Mouse (Mus musculus): ENCODE data around the gene Trmt2b. TPM values are rescaled to one million over a fixed set of nuclear protein-coding genes. Genes with fewer than 3 reads are reported as not detected.

The Trmt2b gene
- polyA plus RNA-seq, 1 experiment from 2014 or later = 8.2 TPM

DNA sequence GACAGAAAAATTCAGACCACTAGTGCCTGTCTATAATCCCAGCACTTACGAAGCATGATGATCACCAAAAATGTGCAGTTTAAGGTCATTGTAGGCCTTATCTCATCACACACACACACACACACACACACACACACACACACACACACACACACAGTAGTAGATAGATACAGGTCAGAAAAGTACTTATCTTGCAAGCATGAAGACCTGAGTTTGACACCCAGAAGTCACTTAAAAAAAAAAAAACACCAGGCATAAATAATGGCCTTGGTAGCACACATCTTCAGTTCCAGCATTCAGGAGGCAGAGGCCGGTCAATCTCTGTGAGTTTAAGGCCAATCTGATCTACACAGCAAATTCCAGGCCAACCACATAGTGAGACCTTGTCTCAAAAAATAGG is 10.5 kb upstream of the Trmt2b start:
- no peak overlapping the region for H3K4me2 ChIP-seq
- H3K27ac ChIP-seq (replicated peaks) = no peak overlapping the region
- no peak overlapping the region for H3K4me3 ChIP-seq (replicated peaks)
- H3K9me3 ChIP-seq (replicated peaks) = no peaks in the 10 kb centered on the region
- H3K4me1 ChIP-seq (replicated peaks) = no peaks in the 10 kb centered on the region
- H3K27me3 ChIP-seq = peaks cover 14% of the 10 kb centered on the region
- no peak for ATAC-seq (ENCODE audit: insufficient read depth)
- H3K9ac ChIP-seq = no peak overlapping the region
- H3K36me3 ChIP-seq (replicated peaks) = no peaks in the 10 kb centered on the region
- 49% methylated on average over 2 of the region's 2 CpGs for WGBS (ENCODE audit: insufficient replicate concordance)

DNA sequence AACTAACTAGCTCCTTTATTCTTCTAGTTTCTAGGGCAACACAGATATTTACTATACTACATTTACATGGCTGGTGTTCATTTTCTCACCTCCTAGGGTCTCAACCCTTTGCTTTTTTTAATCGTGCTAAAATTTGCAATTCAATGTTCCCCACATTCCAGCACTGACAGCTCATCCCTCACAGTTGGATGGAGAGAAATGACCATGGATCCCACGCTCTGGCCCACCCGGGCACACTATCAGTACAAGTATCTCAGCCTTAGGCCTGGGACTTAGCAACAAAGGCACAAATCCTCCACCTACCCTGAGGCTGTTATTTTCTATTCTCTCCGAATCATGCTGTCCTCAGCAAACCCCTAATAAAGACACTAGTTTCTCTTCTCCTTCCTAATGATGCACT is 9.0 kb upstream of the Trmt2b start:
- Histone ChIP-seq H3K27ac (replicated peaks) (no peak overlapping the region), H3K4me2 (no peak overlapping the region), H3K4me1 (replicated peaks) (no peaks in the 10 kb centered on the region), H3K36me3 (replicated peaks) (no peaks in the 10 kb centered on the region), H3K9me3 (replicated peaks) (no peaks in the 10 kb centered on the region), H3K9ac (no peak overlapping the region), H3K4me3 (replicated peaks) (no peak overlapping the region), H3K27me3 (no peaks in the 10 kb centered on the region; the same call in 1 of the 2 replicates)
- WGBS (ENCODE audit: insufficient replicate concordance) = 58% methylated on average over 4 of the region's 4 CpGs
- ATAC-seq (ENCODE audit: insufficient read depth) = no peak

- 84% methylated on average over 2 of the region's 2 CpGs for WGBS (ENCODE audit: insufficient replicate concordance)
- Histone ChIP-seq H3K4me2 (no peak overlapping the region), H3K9ac (no peak overlapping the region), H3K27me3 (no peaks in the 10 kb centered on the region), H3K9me3 (replicated peaks) (no peaks in the 10 kb centered on the region), H3K4me1 (replicated peaks) (no peaks in the 10 kb centered on the region), H3K4me3 (replicated peaks) (no peak overlapping the region), H3K27ac (replicated peaks) (no peak overlapping the region), H3K36me3 (replicated peaks) (no peaks in the 10 kb centered on the region)
- no peak for ATAC-seq (ENCODE audit: insufficient read depth)
Measured at GRCm38 (mm10) chrX:134285102-134285501, 8.3 kb upstream of the Trmt2b start.

GRCm38 (mm10) chrX:134280531-134280930 is 3.7 kb upstream of the Trmt2b start:
- Histone ChIP-seq H3K36me3 (replicated peaks) (no peaks in the 10 kb centered on the region), H3K9ac (no peak overlapping the region), H3K9me3 (replicated peaks) (no peaks in the 10 kb centered on the region), H3K4me3 (replicated peaks) (no peak overlapping the region), H3K4me1 (replicated peaks) (no peaks in the 10 kb centered on the region), H3K27ac (replicated peaks) (no peak overlapping the region), H3K4me2 (no peak overlapping the region), H3K27me3 (no peaks in the 10 kb centered on the region)
- 69% methylated on average over 3 of the region's 3 CpGs for WGBS (ENCODE audit: insufficient replicate concordance)
- no peak for ATAC-seq (ENCODE audit: insufficient read depth)

- H3K27me3 ChIP-seq = no peaks in the 10 kb centered on the region
- H3K27ac ChIP-seq (replicated peaks) = no peak overlapping the region
- no peaks in the 10 kb centered on the region for H3K4me1 ChIP-seq (replicated peaks)
- H3K9me3 ChIP-seq (replicated peaks) = no peaks in the 10 kb centered on the region
- peak overlapping the region; percentile 65 for H3K4me3 ChIP-seq (replicated peaks)
- WGBS (ENCODE audit: insufficient replicate concordance) = 30% methylated on average over 6 of the region's 6 CpGs
- no peaks in the 10 kb centered on the region for H3K36me3 ChIP-seq (replicated peaks)
- peak overlapping the region; percentile 65 for H3K4me2 ChIP-seq
- ATAC-seq (ENCODE audit: insufficient read depth) = no peak
- no peak overlapping the region for H3K9ac ChIP-seq
Measured at GRCm38 (mm10) chrX:134275715-134276114, 1.1 kb downstream of the Trmt2b start.

DNA sequence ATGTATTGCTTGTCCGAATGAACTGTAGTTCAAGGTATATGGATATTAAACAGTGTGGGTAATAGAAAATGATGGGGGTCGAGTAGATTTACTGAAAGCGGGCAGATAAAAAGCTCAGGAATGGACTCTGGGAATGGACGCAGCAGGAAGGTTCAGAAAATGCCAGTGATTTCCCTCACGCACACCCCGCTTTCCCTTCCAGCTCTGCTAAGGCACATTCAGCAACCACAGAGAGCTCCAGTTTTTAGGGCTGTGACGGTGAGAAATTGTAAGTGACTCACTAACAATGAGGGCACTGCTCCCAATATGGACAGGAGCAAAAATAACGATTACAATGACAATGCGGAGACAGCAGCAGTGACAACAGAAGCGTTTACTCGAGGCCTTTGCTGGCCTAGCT is 14.7 kb downstream of the Trmt2b start:
- Histone ChIP-seq H3K27ac (replicated peaks) (no peak overlapping the region), H3K9ac (no peak overlapping the region), H3K36me3 (replicated peaks) (0 out of 2 replicates have a peak, but pooled peaks cover 16% of the 10 kb centered on the region), H3K4me2 (no peak overlapping the region), H3K4me3 (replicated peaks) (no peak overlapping the region), H3K4me1 (replicated peaks) (no peaks in the 10 kb centered on the region), H3K27me3 (no peaks in the 10 kb centered on the region), H3K9me3 (replicated peaks) (no peaks in the 10 kb centered on the region)
- no peak for ATAC-seq (ENCODE audit: insufficient read depth)
- WGBS (ENCODE audit: insufficient replicate concordance) = 83% methylated on average over 11 of the region's 11 CpGs

GRCm38 (mm10) chrX:134261191-134261590 is 15.6 kb downstream of the Trmt2b start:
- no peak for ATAC-seq (ENCODE audit: insufficient read depth)
- H3K9me3 ChIP-seq (replicated peaks) = no peaks in the 10 kb centered on the region

DNA sequence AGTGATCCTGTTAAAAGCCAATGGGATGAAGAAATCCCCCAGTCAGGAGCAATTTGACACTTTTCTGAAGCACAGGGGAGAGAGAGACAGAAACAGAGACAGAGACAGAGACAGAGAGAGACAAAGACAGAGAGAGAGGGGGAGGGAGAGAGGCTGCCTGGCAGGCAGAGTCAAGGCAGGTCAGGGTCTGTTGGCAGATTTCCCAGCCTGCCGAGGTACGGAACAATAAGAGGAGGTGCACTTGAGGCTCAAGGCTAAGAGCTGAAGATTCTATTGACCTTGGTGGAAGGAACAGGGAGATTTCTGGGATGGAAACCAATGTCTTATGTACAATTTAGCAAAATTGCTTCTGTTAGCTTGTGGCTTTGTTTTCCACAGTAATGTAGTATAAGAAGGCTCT is 28.6 kb downstream of the Trmt2b start:
- Histone ChIP-seq H3K9ac (no peak overlapping the region), H3K4me3 (replicated peaks) (no peak overlapping the region), H3K36me3 (replicated peaks) (0 out of 2 replicates have a peak, but pooled peaks cover 7% of the 10 kb centered on the region), H3K4me2 (no peak overlapping the region), H3K27me3 (no peaks in the 10 kb centered on the region), H3K9me3 (replicated peaks) (no peaks in the 10 kb centered on the region), H3K4me1 (replicated peaks) (no peaks in the 10 kb centered on the region), H3K27ac (replicated peaks) (no peak overlapping the region)
- WGBS (ENCODE audit: insufficient replicate concordance) = 72% methylated on average over 2 of the region's 2 CpGs
- ATAC-seq (ENCODE audit: insufficient read depth) = no peak

More at GRCm38 (mm10) chrX:134261191-134261590, 15.6 kb downstream of the Trmt2b start:
- Histone ChIP-seq H3K4me1 (replicated peaks) (no peaks in the 10 kb centered on the region), H3K27ac (replicated peaks) (no peak overlapping the region), H3K27me3 (no peaks in the 10 kb centered on the region), H3K4me2 (no peak overlapping the region), H3K9ac (no peak overlapping the region), H3K36me3 (replicated peaks) (0 out of 2 replicates have a peak, but pooled peaks cover 16% of the 10 kb centered on the region), H3K4me3 (replicated peaks) (no peak overlapping the region)
- WGBS (ENCODE audit: insufficient replicate concordance) = 68% methylated on average over 5 of the region's 5 CpGs

- WGBS (ENCODE audit: insufficient replicate concordance) = 80% methylated on average over 10 of the region's 10 CpGs
- Histone ChIP-seq H3K4me2 (no peak overlapping the region), H3K27me3 (no peaks in the 10 kb centered on the region), H3K4me1 (replicated peaks) (no peaks in the 10 kb centered on the region), H3K4me3 (replicated peaks) (no peak overlapping the region), H3K36me3 (replicated peaks) (0 out of 2 replicates have a peak, but pooled peaks cover 7% of the 10 kb centered on the region), H3K9me3 (replicated peaks) (no peaks in the 10 kb centered on the region), H3K9ac (no peak overlapping the region), H3K27ac (replicated peaks) (no peak overlapping the region)
- ATAC-seq (ENCODE audit: insufficient read depth) = no peak
Measured at GRCm38 (mm10) chrX:134245946-134246345, 30.8 kb downstream of the Trmt2b start.

GRCm38 (mm10) chrX:134238266-134238665 is 38.5 kb downstream of the Trmt2b start:
- ATAC-seq (ENCODE audit: insufficient read depth) = no peak
- Histone ChIP-seq H3K4me1 (replicated peaks) (no peaks in the 10 kb centered on the region), H3K36me3 (replicated peaks) (0 out of 2 replicates have a peak, but pooled peaks cover 4% of the 10 kb centered on the region), H3K9me3 (replicated peaks) (no peaks in the 10 kb centered on the region), H3K27ac (replicated peaks) (no peak overlapping the region), H3K4me2 (no peak overlapping the region), H3K4me3 (replicated peaks) (no peak overlapping the region), H3K9ac (no peak overlapping the region), H3K27me3 (no peaks in the 10 kb centered on the region)
- 79% methylated on average over 10 of the region's 10 CpGs for WGBS (ENCODE audit: insufficient replicate concordance)

DNA sequence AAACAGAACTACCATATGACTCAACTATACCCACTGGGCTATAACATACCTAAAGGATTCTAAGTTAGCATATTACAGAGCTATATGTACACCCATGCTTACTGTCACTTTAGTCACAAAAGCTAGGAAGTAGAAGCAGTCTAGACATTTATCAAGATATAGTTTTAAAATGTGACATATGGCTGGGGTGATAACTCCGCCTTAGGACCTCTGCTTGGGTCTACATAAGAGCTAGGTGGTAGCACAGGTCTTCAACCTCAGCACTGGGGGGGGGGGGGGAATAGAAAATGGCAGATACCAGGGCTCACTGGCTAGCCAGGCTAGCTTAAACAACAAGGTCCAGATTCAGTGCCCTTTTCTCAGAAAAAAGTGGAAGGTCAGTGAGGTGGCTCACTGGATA is 43.7 kb downstream of the Trmt2b start:
- no peak overlapping the region for H3K4me3 ChIP-seq (replicated peaks)
- no peak overlapping the region for H3K4me2 ChIP-seq
- H3K9me3 ChIP-seq (replicated peaks) = no peaks in the 10 kb centered on the region
- no peak overlapping the region for H3K27ac ChIP-seq (replicated peaks)
- no peaks in the 10 kb centered on the region for H3K27me3 ChIP-seq
- 48% methylated on average over 1 of the region's 1 CpGs for WGBS (ENCODE audit: insufficient replicate concordance)
- no peaks in the 10 kb centered on the region for H3K4me1 ChIP-seq (replicated peaks)
- no peak overlapping the region for H3K9ac ChIP-seq
- H3K36me3 ChIP-seq (replicated peaks) = no peaks in the 10 kb centered on the region
- no peak for ATAC-seq (ENCODE audit: insufficient read depth)

GRCm38 (mm10) chrX:134221856-134222255 is 54.9 kb downstream of the Trmt2b start, which contains the start of gene Nox1:
Nox1 (minus strand) TSS chrX:134221956.
- H3K4me1 ChIP-seq (replicated peaks) = peaks cover 6% of the 10 kb centered on the region; the same call in 1 of the 2 replicates
- H3K9me3 ChIP-seq (replicated peaks) = no peaks in the 10 kb centered on the region
- H3K27me3 ChIP-seq = no peaks in the 10 kb centered on the region
- H3K4me2 ChIP-seq = no peak within 1 kb of the TSS
- no peak for ATAC-seq (ENCODE audit: insufficient read depth)
- 0 out of 2 replicates have a peak, but pooled peaks cover 3% of the 10 kb centered on the region for H3K36me3 ChIP-seq (replicated peaks)
- no peak within 1 kb of the TSS for H3K4me3 ChIP-seq (replicated peaks)
- H3K9ac ChIP-seq = no peak within 1 kb of the TSS
- WGBS (ENCODE audit: insufficient replicate concordance) = 56% methylated on average over 4 of the region's 4 CpGs
- no peak within 1 kb of the TSS for H3K27ac ChIP-seq (replicated peaks)
